Mouse (Mus musculus) midbrain, embryonic 11.5 days (tissue): Measurements from ENCODE around the gene Pus1. TPM values are rescaled to one million over a fixed set of nuclear protein-coding genes. Genes with fewer than 3 reads are reported as not detected.

Experiments
- ATAC-seq: fragments of 200-750 bp; cut with Nextera tagmentation; 2 replicates; pipeline ENCODE4 v1.8.0; 2017; ENCODE audit warnings: moderate TSS enrichment, moderate library complexity; ENCODE audit not compliant: low FRiP score
- DNase-seq: peaks from one replicate; pipeline ENCODE4 v3.0.0; 2015; ENCODE audit warnings: low spot score; ENCODE audit errors: missing footprints
- H3K27ac ChIP-seq: fragments of 300-500 bp; sonication (generic); 2 replicates; pipeline ENCODE4 v1.5.1; 2014; ENCODE audit warnings: low read depth, low read length
- H3K27me3 ChIP-seq: fragments of 300-500 bp; sonication (generic); 2 replicates; pipeline ENCODE4 v1.6.1; 2014; ENCODE audit warnings: mild to moderate bottlenecking, low read length, moderate library complexity, mixed read lengths; ENCODE audit not compliant: control insufficient read depth, insufficient read depth
- H3K36me3 ChIP-seq: fragments of 300-500 bp; sonication (generic); 2 replicates; pipeline ENCODE4 v1.6.1; 2014; ENCODE audit warnings: mild to moderate bottlenecking, low read length, moderate library complexity, mixed read lengths; ENCODE audit not compliant: control insufficient read depth, insufficient read depth
- H3K4me1 ChIP-seq: fragments of 300-500 bp; sonication (generic); 2 replicates; pipeline ENCODE4 v1.6.1; 2014; ENCODE audit warnings: low read length; ENCODE audit not compliant: control insufficient read depth, insufficient read depth
- H3K4me2 ChIP-seq: fragments of 300-500 bp; sonication (generic); 2 replicates; pipeline ENCODE4 v1.6.1; 2014; ENCODE audit warnings: mild to moderate bottlenecking, moderate library complexity
- H3K4me3 ChIP-seq: fragments of 300-500 bp; sonication (generic); 2 replicates; pipeline ENCODE4 v1.5.1; 2014; ENCODE audit warnings: low read depth, low read length
- H3K9ac ChIP-seq: fragments of 300-500 bp; sonication (generic); 2 replicates; pipeline ENCODE4 v1.6.1; 2014; ENCODE audit warnings: low read length
- H3K9me3 ChIP-seq: fragments of 300-500 bp; sonication (generic); 2 replicates; pipeline ENCODE4 v1.6.1; 2016; ENCODE audit warnings: low read length; ENCODE audit not compliant: control insufficient read depth
- WGBS: fragments of 180-500 bp; shearing (Covaris S2); extraction: QIAGEN DNeasy Blood & Tissue Kit; methylation state at CpG from one replicate; pipeline ENCODE4 v1.1.7; 2014; 5-methylcytosine and 5-hydroxymethylcytosine counted together
- polyA plus RNA-seq: library from polyadenylated mRNA; unstranded; fragments of >200 nt; fragmentation: Nextera tagmentation; extraction: Ambion mirVana; gene quantifications from 2 replicates; pipeline ENCODE4 v1.2.1, GENCODE M21; 2014

Gene Pus1
- polyA plus RNA-seq, 1 experiment from 2014 or later: 16.5 TPM

- Histone ChIP-seq H3K36me3 (peaks cover 45% of the 10 kb centered on the region), H3K4me2 (no peak overlapping the region), H3K9ac (no peak overlapping the region), H3K4me3 (no peak overlapping the region), H3K27me3 (no peaks in the 10 kb centered on the region), H3K4me1 (no peaks in the 10 kb centered on the region), H3K27ac (no peak overlapping the region), H3K9me3 (no peaks in the 10 kb centered on the region)
- ATAC-seq: no peak
- 83% methylated on average over 11 of the region's 11 CpGs for WGBS
- DNase-seq: no peak
Observed at GRCm38 (mm10) chr5:110786081-110786835, 5.8 kb upstream of the Pus1 start.

DNA sequence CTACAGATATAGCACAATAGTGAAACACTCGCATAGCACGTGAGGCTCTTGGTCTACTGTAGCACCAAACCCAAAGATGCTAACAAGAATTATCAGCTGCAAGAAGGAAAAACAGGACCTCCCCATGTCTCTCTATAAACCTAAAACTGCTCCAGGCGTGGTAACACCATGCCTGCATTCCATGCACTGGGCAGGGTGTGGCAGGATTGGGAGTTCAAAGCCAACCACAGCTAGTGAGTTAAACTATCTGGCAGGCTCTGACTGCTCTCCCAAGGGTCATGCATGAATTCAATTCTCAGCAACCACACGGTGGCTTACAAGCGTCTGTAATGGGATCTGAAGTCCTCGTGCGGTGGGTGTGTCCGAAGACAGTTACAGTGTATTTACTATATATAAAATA is 2.7 kb upstream of the Pus1 start:
- 82% methylated on average over 8 of the region's 8 CpGs for WGBS
- no peak overlapping the region for H3K9ac ChIP-seq

DNA sequence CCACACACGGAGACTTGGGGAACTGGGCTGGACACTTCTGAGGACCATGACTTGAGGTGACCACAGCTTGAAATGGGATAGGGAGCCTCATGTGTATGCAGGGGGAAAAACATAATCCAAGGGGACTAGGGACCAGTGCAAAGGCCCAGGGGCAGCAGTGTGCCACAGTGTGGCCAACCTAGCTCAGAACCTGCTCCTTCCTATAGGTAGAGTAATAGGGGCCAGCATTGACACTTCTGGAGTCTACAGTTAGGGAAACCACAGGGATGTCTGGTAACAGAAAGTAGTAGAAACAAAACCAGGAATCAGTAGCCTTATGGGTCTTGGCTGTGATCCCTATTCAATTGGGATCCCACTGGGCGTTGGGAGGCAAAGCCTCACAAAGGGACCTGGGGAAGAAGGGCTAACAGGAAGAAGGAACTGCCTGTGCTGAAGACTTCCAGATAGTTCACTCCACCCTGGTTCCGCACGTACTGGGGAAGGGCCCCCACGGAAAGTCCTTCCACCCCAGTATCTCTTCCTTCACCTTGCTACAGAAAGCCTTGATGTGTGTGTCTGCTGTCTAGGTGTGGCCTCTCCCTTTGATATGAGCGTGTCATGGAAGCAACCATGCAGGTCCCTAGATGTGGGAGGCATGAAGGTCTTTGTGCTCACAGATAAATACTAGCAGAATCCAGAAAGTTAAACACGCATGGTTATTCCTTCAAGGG is 1.2 kb upstream of the Pus1 start:
- Histone ChIP-seq H3K9me3 (no peaks in the 10 kb centered on the region), H3K4me3 (no peak overlapping the region), H3K9ac (no peak overlapping the region), H3K27me3 (no peaks in the 10 kb centered on the region), H3K36me3 (peaks cover 12% of the 10 kb centered on the region), H3K4me1 (peaks cover 10% of the 10 kb centered on the region), H3K4me2 (no peak overlapping the region), H3K27ac (no peak overlapping the region)
- WGBS: 80% methylated on average over 7 of the region's 7 CpGs
- ATAC-seq: no peak
- DNase-seq: no peak

More for the DNA sequence above, 2.7 kb upstream of the Pus1 start:
- no peak overlapping the region for H3K4me3 ChIP-seq
- no peaks in the 10 kb centered on the region for H3K9me3 ChIP-seq
- H3K27me3 ChIP-seq: no peaks in the 10 kb centered on the region
- H3K4me1 ChIP-seq: peaks cover 10% of the 10 kb centered on the region
- ATAC-seq: no peak
- no peak overlapping the region for H3K27ac ChIP-seq
- DNase-seq: no peak
- H3K36me3 ChIP-seq: peaks cover 25% of the 10 kb centered on the region
- H3K4me2 ChIP-seq: no peak overlapping the region

- Histone ChIP-seq H3K27ac (no peak overlapping the region), H3K36me3 (peaks cover 9% of the 10 kb centered on the region), H3K9ac (peak overlapping the region; percentile 69), H3K4me3 (peak overlapping the region; percentile 65), H3K4me1 (peaks cover 10% of the 10 kb centered on the region), H3K4me2 (peak overlapping the region; percentile 95), H3K27me3 (no peaks in the 10 kb centered on the region), H3K9me3 (no peaks in the 10 kb centered on the region)
- no peak for DNase-seq
- ATAC-seq: peak; percentile 22
- 59% methylated on average over 10 of the region's 10 CpGs for WGBS
Observed at GRCm38 (mm10) chr5:110780761-110781528, 486 bp upstream of the Pus1 start.

DNA sequence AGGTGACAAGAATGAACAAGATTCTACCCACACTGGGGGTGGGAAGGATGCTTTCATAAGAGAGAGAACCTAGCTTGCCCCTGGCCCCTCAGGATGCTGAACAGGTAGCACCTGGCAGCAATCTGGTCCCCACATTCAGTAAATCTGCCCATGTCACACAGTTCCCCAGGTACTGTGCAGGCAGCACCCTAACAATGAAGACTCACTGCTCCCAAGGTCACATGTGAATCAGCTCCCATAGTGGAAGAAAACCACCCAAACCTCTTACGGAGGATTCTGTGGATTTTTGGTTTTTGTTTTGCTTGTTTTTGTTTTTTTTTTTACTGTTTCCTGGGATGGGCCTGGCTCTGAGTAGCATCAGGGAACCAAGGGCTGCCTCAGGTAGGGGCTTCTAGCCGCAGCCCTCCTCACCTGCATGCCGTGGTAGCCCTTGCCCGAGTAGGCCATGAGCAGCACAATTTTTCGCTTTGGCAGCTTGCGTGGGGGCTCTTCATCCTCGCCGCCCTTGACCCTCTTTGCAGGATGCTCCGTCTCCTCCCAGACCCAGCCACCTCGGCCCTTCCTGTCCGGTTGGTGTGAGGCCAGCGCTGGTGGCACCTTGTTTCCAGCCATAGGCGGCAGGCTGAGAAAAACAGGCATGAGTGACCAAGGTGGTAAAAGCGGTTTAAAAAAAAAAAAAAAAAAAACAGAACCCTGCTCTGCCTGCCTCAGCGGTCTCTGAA is 1.0 kb downstream of the Pus1 start:
- H3K4me3 ChIP-seq: peak overlapping the region; percentile 65
- 24% methylated on average over 15 of the region's 15 CpGs for WGBS
- peaks cover 10% of the 10 kb centered on the region for H3K4me1 ChIP-seq
- H3K27me3 ChIP-seq: no peaks in the 10 kb centered on the region
- H3K9me3 ChIP-seq: no peaks in the 10 kb centered on the region
- peaks cover 7% of the 10 kb centered on the region for H3K36me3 ChIP-seq
- no peak overlapping the region for H3K27ac ChIP-seq
- peak overlapping the region; percentile 95 for H3K4me2 ChIP-seq
- ATAC-seq: no peak
- peak overlapping the region; percentile 69 for H3K9ac ChIP-seq
- peak; percentile 80 for DNase-seq

- H3K36me3 ChIP-seq: peaks cover 17% of the 10 kb centered on the region
- WGBS: 91% methylated on average over 12 of the region's 12 CpGs
Observed at GRCm38 (mm10) chr5:110778263-110778662, 2.2 kb downstream of the Pus1 start.

DNA sequence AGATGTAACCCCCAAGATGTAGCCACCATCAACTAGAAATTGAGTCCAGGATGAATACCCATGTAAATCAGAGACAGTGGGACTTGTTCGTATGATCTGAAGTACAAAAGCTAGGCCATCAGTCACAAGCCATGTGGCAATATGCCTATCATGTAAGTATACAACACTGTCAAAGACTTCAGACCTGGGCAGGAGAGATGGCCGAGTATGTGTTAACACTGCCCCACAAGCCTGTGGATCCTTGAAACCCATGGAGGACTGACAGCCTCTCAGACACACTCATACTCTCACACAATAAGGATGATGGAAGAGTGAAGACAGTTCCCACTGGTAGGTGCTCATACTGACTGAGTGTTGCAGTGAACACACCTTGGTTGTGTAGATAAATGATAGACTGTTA is 4.3 kb downstream of the Pus1 start:
- ATAC-seq: no peak
- H3K4me3 ChIP-seq: no peak overlapping the region
- no peaks in the 10 kb centered on the region for H3K9me3 ChIP-seq
- WGBS: 91% methylated on average over 2 of the region's 2 CpGs
- H3K27me3 ChIP-seq: no peaks in the 10 kb centered on the region
- no peak overlapping the region for H3K27ac ChIP-seq
- no peak overlapping the region for H3K9ac ChIP-seq
- H3K4me1 ChIP-seq: peaks cover 10% of the 10 kb centered on the region
- H3K4me2 ChIP-seq: no peak overlapping the region
- H3K36me3 ChIP-seq: peaks cover 17% of the 10 kb centered on the region
- peak; percentile 70 for DNase-seq

More at GRCm38 (mm10) chr5:110778263-110778662, 2.2 kb downstream of the Pus1 start:
- Histone ChIP-seq H3K27ac (no peak overlapping the region), H3K4me2 (no peak overlapping the region), H3K4me1 (peaks cover 10% of the 10 kb centered on the region), H3K9me3 (no peaks in the 10 kb centered on the region), H3K4me3 (no peak overlapping the region), H3K9ac (no peak overlapping the region), H3K27me3 (no peaks in the 10 kb centered on the region)
- ATAC-seq (no peak), DNase-seq (peak; percentile 37)

DNA sequence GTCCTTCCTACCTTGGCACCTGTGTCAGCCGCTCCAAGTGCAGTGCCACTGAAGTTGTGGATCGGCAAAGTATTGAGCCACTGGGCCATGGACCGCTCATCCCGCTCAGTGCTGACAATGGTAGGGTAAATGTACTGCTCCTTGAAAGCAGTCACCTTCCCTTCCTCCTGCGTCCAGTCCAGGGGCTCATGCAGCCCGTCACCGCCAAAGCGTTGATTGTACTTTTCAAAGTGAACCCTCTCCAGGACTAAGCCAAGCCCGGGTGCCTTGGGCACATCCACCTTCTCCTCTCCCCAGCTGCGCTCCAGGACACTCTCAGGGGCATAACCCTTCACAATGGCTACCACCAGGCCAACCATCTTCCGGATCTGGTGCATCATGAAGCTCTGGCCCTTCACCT is 5.9 kb downstream of the Pus1 start:
- WGBS: 97% methylated on average over 11 of the region's 11 CpGs
- H3K4me1 ChIP-seq: peaks cover 4% of the 10 kb centered on the region
- no peak for DNase-seq
- no peaks in the 10 kb centered on the region for H3K9me3 ChIP-seq
- no peak overlapping the region for H3K4me2 ChIP-seq
- H3K9ac ChIP-seq: no peak overlapping the region
- no peak overlapping the region for H3K27ac ChIP-seq
- no peak overlapping the region for H3K4me3 ChIP-seq
- peaks cover 17% of the 10 kb centered on the region for H3K36me3 ChIP-seq
- no peak for ATAC-seq
- H3K27me3 ChIP-seq: no peaks in the 10 kb centered on the region
